Mouse (Mus musculus) right cerebral cortex, postnatal 4 days (tissue): ENCODE measurements around the gene Sytl1.
A peak's percentile ranks its signal among the peaks of the same experiment; 100 is the strongest.

Experiments
- DNase-seq: peaks from one replicate; pipeline ENCODE4 v3.0.0-alpha.2; 2022

Sytl1 gene

DNA sequence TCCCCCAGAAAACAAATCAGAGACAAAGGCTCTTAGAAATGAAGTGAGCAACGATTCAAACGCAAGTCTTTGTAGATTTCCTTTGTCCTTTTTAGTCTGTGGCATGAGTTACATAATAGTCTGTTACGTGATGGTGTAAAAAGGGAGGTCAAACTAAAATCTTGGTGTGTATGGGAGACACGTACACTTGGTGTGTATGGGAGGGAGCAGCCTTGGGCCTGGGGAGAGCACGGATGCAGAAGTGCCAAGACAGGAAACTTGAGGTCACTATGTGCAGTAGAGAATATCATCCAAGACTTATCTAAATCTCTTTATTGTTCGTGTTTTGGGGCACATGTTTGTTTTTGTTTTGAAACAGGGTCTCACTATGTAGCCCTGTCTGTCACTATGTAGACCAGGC, 15.2 kb upstream of the Sytl1 start:
- DNase-seq: no peak

DNA sequence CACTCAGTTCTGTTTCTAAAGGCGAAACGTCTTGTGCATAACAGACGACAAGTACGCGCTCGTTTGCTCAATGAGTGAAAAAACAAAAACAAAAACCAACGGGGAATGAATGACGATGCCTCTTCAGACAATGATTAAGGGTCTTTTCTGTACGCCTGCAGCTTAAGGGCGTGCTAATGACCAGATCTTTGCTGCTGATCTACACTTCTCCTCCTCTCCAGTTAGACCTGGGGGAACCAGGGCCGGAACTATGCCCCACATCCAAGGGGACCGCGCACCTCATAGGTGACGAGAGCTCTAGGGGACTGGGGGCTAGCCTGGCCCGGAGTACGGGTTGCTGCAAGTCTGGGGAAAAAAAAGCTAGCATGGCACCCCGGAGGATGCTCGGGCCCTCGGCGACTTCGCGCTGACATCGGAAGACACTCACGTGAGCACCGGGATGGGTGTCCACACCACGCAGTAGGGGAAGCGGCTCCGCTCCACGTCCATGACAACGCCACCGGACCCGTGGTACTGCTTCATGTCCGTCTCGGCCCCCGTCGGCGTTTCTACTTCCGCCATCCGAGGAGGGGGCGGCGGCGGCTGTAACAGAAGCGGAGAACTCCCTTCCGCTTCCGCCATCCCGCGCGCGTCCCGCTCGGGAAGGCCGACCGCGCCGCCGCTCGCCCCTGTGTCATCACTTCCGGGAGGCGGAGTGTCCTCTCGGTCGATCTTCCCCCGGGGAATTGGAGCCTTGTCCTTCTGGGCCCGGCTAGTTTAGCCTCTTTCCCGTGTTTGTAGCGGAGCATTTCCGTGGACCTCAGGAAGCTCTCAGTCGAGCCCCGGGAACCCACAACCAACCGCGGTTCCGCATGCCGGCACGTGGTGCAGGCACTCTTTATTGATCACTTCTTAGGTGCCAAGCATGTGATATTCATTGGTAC, 14.5 kb upstream of the Sytl1 start, which contains the start of gene Tmem222:
TSS of gene Tmem222 (minus strand) at position 689 of the 923 bp plus-strand sequence.
- DNase-seq: peak; percentile 91

DNA sequence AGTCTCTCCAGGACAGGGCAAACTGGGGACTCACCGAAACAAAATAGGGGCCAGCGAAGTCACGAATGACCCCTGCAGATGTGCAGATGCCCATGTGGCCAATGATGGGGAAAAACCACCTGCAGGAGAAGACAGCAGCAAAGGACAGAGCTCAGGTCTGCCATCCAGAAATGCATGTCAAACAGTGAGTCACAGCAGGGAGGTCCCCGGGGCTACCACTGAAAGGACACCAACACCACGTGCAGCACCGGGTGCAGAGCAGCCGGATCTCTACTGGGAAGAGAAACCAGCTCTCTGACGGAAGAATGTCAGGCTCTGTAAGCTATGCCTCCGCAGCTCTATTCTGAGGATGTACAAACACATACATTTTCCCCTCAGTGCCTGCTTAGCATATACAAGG, 8.0 kb upstream of the Sytl1 start:
- no peak for DNase-seq

DNA sequence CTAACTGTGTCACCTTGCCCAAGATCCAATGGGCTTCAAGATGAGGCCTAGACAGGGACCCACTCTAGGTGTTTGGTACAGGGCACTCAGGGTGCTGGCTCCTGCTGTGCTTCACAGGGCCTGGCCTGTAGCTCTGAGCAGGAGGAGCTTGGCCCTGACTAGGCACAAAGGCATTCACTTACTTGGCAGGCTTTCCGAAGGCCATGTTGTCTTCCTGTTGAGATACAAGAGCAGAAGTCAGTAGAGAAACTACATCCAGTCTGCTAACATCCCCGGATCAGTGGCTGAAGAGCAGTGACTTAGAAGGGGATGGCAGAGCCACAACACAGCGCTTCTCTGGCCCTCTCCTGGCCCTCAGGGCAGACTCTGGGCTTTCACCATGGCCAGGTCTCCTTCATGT, 6.7 kb upstream of the Sytl1 start:
- no peak for DNase-seq

DNA sequence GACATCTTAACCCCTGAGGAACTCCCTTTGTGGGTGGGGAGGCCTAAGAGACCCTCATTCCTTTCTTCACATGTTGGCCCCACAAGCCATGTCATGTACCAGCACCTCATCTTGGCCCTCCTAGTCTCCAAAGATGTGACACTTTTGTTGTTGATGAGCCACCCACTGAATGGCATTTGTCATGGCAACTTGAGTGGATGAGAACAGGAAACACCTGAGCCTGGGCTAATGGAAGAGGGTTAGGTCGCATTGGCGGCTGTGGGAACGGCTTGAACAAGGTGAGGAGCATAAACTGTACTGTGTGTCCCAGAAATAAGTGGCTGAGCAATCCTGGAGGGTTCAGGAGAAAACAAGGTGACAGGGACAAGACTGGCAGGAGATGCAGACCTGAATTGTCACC, 6.0 kb upstream of the Sytl1 start:
- DNase-seq: no peak

DNA sequence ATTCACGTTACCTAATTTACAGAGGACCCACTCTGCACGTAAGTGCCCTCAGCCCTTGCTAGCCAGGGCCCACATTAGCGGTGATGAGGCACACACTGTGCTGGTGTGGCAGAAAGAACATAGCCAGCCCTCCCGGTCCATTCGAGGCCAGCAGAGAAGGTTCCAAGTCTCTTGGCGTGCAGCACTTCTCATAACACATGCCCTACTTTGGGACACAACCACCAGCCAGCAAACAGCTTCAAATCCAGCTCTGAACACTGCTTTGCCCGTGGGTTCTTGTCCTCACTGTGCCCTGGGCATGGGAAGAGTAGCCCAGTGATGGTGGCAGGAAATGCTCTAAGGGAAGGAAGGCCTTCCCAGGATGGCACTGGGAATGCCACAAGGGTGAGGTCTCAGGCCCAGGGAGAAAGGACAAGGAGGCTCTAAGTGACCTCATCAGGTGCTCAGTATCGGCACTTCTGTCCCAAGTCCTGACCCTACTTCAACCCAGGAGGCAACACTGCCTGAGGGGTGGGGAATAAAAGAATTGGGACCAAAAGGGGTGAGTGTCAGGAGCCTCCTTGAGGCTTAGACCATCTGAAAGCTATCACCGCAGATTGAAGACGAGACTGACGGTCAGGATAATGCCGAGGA, 3.5 kb upstream of the Sytl1 start:
- DNase-seq: no peak

DNA sequence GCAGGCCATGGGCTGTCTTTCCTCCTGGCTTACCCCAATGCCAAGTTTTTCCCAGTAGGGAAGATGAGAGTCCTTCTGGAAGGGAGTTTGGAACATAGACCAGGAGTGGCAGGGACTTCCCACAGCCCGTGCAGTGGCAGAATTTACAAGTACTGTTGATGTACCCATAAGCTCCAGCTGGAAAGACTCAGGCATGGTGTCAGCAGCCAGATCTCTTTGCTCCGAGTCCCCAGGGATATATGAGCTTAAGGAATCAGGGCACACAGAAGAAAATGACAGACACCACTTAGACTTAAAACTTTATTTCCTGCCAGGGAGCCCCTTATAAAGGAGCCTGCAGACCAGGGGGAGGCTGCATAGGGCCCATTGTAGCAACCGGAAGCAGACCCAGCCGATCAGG, 2.8 kb upstream of the Sytl1 start:
- DNase-seq: no peak

DNA sequence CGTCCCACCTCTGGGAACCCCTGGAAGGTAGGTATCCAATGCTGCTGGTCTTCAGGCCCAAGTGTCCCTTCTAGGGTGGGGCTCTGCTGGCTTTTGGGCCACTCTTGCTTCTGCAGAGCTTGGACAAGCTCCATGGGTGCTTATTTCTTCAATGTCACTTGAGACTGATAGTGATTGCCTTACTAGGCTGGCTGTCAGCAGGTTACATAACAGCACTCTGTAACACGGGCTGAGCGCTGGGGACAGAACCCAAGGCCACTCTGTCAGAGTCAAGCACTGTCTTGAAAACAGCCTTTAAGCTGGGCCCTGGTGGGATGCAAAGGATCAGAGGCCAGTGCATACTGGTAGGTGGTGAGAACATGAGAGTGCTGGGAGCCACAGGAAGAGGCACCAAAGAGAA, 2.4 kb upstream of the Sytl1 start:
- no peak for DNase-seq

DNA sequence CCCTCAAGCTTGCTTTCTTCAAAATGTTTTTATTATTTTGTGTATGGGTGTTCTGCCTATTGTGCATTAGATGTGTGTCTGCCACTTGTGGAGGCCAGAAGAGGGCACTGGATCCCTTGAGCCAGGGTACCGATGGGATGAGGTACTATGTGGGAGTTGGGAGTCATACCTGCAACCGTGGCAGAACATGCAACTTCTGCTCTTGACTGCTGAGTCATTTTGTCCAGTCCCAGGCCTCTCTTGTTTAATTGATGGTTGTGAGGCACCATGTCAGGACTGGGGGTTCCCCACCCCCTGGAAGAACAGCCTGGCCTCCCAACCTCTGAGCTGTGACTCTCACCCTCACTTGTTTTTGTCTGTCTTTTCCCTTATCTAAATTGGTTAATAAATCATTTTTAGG, 1.6 kb upstream of the Sytl1 start:
- DNase-seq: no peak

DNA sequence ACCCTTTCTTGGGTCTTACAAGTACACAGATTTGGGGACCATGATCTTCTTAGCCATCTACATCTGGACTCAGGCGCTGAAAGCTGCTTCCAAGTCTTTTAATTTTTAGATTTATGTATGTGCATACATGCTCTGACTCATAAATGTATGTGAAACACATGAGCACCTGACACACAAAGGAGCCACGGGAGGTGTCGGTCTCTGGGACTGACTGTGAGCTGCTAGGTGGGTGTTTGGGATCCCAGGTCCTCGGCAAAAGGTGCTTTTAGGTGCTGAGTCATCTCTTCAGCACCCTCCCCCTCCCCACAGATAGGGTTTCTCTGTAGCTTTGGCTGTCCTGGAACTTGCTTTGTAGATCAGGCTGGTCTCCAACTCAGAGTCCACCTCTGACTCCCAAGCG, 843 bp upstream of the Sytl1 start:
- no peak for DNase-seq

DNA sequence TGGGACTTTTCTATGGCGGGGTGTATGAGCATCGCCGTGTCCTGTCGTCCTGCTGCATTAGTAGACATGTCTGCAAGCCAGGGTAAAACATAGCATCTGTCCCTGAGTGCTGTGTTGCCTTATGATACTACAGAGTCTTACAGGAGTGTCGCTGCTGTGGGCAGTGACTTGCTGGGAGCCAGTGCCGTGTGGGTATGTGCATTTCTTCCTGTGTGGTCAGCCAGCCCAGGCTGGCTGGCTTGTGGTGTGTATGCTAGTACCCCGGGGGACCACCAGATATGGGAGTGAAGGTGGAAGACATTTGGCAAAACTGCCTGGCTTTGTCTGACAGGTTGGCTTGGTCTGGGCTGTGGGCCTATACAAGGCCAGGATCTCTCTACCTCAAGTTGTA, 543 bp downstream of the Sytl1 start:
- no peak for DNase-seq

DNA sequence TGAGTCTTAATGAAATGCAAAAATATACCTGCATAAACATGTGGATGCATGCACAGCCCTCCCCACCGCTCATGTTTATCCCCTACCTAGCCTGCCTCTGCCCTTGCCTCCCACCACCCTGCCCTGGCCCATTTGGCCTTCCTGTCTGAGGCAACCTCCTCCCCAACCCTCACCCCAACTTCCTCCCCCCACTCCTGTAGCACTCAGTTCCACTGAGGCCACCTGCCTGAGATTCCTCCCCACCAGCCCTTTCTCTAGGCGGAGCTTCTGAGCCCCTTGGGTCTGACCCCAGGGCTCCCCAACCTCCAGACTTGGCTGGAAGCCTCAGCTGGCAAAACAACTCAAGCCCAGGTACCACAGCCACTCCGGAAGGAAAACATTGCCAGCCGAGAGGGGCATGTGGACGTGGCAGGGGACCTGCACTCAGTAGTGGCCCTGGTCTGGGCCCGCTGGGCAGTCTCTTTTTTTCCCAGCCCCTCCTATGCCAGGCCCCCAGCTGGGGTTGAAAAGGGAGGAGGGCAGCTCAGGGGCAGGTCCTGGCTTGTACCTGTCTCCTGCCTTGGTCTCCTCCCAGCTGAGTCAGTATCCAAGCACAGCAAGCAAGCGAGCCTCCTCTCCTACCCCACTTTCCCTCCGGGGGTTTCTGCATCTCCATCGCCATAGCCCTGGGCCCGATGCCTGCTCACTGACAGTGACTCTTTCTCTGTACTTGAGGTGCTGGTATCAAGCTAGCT, 1.1 kb downstream of the Sytl1 start:
- DNase-seq: no peak

DNA sequence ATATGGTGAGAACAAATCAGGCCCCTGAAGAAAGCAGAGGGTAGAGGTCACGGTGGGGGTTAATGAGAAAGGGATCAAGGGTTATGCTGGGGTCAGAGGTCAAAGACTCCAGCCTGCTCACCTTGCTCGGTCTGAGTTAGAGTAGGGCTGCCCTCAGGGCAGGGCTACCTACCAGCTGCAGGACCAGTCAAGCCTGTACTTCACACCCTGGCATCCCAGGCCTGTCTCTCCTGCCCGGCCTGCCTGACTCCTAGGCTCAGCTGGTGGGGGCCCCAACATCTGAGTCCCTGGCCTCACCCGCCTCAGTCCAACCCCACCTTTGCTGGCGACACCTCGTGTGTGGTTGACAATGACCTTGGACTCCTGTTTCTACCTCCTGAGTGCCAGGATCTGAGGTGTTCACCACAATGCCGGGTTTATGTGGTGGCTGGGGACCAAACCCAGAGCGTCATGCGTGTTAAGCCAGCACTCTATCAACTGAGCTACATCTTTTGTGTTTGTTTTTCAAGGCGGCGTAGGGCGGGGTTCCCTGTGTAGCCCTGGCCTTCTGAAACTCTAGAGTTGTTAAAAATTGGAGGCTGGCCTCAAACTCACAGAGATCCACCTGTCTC, 5.0 kb downstream of the Sytl1 start:
- DNase-seq: no peak

DNA sequence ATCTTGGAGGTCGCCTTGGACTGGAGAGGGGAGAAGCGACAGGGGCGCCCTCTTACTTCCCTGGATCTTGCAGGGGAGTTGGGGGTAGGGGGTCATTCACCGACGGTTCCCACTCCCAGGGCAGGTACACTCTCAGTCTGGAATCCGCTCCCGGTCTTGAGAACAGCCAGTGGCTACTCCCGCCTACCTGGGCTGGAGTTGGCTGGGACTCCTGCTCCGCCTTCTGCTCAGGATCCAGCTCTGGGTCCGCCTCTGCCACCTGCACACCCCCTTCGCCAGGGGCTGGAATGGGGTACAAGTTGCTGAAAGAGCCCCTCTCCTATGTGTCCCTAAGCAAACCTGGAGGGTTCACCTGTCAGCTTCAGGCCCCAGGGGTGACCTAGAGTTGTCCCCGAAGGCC, 5.7 kb downstream of the Sytl1 start:
- no peak for DNase-seq

DNA sequence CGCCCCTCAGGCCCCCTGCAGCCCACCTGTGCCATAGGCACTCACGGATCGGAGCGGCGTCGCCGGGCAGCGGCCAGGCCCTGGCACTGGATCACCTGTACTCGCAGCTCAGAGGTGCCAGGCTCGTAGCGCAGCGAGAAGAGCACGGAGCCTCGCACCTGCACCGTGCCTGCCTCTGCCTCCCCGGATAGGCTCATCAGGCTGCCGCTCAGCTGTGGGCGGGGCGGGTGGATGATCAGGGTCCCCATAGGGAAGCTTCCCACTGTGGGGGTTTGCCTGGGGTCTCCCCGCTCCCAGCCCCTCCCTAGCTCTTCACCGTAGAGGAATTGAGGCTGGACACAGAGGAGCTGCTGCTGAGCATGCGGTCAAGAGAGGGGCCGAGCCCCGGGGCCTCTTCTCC, 6.1 kb downstream of the Sytl1 start:
- DNase-seq: peak; percentile 46

DNA sequence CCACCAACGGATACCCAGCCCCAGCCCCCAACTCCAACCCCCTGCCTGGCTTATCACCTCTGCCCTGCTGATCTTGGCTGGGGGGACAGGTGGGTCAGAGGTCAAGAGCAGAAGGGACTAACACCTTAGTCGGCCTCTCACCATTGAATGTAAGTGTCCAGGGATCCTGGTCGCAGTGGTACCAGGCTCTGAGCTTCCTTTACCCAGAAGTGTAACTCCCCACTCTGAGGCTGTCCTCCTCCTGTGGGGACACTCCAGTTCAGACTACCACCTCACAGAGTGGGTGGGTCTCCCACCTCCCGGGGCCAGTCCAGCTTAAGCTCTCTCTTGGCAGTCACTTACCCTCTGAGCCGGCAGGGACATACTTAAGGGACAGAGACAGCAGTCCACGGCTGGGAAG, 7.5 kb downstream of the Sytl1 start:
- DNase-seq: no peak

DNA sequence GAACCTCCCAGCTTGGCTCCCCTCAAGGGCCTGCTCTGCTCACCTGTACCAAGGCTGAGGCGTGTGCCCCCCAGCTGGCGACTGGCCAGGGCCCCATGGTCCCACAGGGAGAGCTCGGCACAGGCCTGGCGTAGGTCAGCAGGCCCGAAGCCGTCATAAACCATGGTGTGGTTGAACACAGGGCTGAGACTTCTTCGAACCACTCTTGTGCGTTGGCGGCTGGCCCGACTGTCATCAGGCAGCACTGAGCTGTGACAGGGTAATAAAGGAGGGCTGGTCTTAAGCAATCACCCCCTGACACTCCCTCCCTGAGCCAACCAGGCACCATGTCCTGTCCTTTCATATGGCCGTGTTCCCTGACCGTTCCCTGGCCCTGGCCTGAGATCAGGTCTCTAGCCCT, 9.5 kb downstream of the Sytl1 start:
- no peak for DNase-seq

DNA sequence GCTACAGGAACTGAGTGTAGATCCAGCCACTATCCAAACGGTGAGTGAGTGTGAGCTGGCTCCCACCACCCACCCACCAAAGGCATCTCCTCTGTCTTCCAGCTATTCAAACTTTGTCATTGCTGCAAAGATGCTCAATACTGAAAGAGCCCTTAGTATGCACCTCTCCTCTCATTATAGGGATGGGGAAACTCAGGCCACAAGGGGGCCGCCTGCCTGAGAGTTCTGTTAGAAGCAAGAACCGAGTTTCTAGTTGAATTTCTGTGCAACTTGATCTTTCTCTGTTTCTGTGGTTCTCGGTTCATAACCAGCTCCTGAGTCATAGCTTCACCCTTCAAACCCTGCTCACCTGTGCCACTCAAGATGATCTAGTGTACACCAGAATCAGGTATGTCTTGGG, 10.8 kb downstream of the Sytl1 start:
- DNase-seq: no peak

DNA sequence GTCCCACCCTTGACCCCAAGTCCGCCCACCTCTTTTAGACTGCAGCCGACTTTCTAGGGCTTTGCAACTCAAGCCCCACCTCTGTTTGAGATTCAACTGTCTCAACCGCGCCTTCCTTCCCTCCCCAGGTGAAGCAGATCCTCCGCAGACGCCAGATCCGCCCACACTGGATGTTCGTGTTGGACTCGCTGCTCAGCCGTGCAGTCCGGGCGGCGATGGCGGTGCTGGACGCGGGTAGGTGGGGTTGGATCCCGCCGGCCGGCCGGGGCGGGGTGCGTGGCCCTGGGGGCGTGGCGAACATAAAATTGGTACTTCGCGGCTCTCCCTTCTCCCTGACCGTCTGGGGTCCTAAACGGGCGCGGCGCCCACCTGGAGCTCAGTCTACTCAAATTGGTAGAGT, 11.7 kb downstream of the Sytl1 start:
- no peak for DNase-seq

DNA sequence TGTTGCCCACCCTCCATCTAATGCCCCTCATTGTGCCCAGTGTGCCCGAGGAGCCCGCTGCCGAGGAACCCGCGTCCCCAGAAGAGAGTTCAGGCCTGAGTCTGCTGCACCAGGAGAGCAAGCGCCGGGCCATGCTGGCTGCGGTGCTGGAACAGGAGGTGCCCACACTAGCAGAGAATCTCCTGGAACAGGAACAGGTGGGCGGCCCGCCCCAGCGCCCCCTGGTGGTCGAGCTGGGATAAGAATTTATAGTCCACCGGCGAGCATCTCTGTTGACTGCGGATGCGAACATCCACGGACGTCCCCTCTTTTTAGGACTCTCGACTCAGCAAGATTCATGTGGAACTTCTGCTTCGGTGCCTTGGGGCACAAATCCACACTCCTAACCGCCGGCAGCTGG, 12.3 kb downstream of the Sytl1 start:
- peak; percentile 78 for DNase-seq

DNA sequence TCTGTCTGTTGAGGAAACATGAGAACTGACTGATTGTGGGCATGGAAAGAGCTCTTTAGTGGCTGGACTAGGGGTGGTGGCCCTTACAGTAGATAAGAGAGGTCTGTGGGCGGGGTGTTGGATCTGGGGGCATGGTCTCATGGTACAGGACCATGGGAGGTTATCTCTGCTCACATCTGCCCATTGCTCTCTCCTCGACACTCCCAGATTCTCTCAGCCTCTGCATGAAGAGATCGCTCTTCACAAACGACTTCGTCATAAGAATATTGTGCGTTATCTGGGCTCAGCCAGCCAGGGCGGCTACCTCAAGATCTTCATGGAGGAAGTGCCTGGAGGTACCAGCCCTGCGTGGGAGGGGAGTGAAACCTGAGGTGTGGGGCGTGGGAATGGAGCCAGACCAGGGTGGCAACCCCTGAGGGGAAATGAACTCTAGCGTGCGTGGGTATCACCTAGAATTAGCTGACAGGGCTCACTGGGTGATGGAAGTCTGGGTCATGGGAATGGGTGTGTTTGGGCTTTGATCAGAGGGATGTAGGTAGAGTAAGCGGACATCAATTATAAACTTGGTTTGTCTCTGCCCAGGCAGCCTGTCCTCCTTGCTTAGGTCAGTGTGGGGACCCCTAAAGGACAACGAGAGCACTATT, 15.0 kb downstream of the Sytl1 start:
- DNase-seq: no peak

DNA sequence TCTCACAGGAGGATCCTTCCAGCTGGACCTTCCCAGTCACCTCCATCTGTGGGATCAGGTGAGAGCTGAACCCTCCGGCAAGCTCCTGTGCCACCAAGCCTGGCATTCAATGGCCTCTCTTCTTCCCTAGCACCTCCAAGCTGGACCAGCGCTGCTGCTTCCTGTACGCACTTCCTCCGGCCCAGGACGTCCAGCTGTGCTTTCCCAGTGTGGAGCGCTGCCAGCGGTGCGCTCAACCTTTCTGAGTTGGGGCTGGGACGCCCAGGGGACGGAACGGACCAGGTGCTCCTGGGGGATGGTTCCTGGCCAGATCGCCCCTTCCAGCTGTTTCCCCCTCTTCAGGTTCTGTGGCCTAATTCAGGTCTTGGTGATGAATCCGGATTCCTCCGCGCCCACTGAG, 15.8 kb downstream of the Sytl1 start:
- DNase-seq: no peak

DNA sequence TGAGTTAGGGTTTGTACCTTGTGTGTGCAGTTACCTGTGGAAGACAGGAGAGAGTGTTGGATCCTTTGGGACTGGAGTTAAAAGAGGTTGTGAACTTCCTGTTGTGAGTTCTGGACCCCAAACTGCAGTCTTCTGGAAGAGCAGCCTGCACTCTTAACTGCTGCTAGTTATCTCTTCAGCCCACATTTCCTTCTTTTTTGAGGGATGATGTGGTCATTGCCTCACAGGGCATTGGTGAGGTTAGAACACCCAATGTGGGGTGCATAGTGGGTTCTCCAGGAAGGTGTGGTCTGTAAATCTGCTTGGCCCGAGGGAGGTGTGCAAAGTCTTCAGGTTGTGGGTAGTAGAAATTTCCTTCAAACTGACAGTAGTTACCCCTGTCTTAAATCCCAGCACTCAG, 18.6 kb downstream of the Sytl1 start:
- no peak for DNase-seq
